Mouse (Mus musculus) testis, postnatal 14 days (tissue): ENCODE results near the gene Gm5662.
"Not testable (repeated sequence)": the region's sequence is repeated elsewhere in the genome, so short reads cannot be mapped to it uniquely, and the experiment has no call there.

ENCODE experiments used
- DNase-seq: peaks from one replicate; pipeline ENCODE4 v3.0.0; 2021; ENCODE audit warnings: low spot score

The Gm5662 gene

GRCm38 (mm10) chr12:88274400-88274799 is at the start of gene Gm5662:
TSS of gene Gm5662 (minus strand) at chr12:88274500.
- not testable (repeated sequence) for DNase-seq

GRCm38 (mm10) chr12:88323926-88324325 is 49.6 kb upstream of the Gm5662 start, which contains the start of gene Gm5039:
TSS of gene Gm5039 (minus strand) at chr12:88324026.
- not testable (repeated sequence) for DNase-seq

GRCm38 (mm10) chr12:88314556-88314955 is 40.3 kb upstream of the Gm5662 start:
- no peak for DNase-seq

- DNase-seq = not testable (repeated sequence)
Measured at GRCm38 (mm10) chr12:88297171-88297570, 22.9 kb upstream of the Gm5662 start.

GRCm38 (mm10) chr12:88293082-88293481 is 18.8 kb upstream of the Gm5662 start:
- not testable (repeated sequence) for DNase-seq

- not testable (repeated sequence) for DNase-seq
Measured at GRCm38 (mm10) chr12:88285224-88285623, 10.9 kb upstream of the Gm5662 start.

GRCm38 (mm10) chr12:88257241-88257640 is 17.1 kb downstream of the Gm5662 start:
- DNase-seq = no peak

GRCm38 (mm10) chr12:88255917-88256316 is 18.4 kb downstream of the Gm5662 start:
- DNase-seq = not testable (repeated sequence)

- DNase-seq = not testable (repeated sequence)
Measured at GRCm38 (mm10) chr12:88250000-88250399, 24.3 kb downstream of the Gm5662 start, which contains the start of gene Gm8332. TSS of gene Gm8332 (minus strand) at chr12:88250100.

- DNase-seq = not testable (repeated sequence)
Measured at GRCm38 (mm10) chr12:88245786-88246185, 28.5 kb downstream of the Gm5662 start.

GRCm38 (mm10) chr12:88242940-88243339 is 31.4 kb downstream of the Gm5662 start:
- not testable (repeated sequence) for DNase-seq
